Mouse (Mus musculus): ENCODE data around the gene Hs3st4.

Hs3st4 gene

GRCm38 (mm10) chr7:124136133-124136532 lies 153.5 kb downstream of the Hs3st4 start:
- no peak for DNase-seq (ENCODE audit: low spot score)

GRCm38 (mm10) chr7:124141229-124141628 lies 158.6 kb downstream of the Hs3st4 start:
- no peak for DNase-seq (ENCODE audit: low spot score)

GRCm38 (mm10) chr7:124150901-124151300 lies 168.2 kb downstream of the Hs3st4 start:
- no peak for DNase-seq (ENCODE audit: low spot score)

- DNase-seq (ENCODE audit: low spot score): no peak
These were observed 180.6 kb downstream of the Hs3st4 start for GRCm38 (mm10) chr7:124163301-124163700.

- peak; percentile 7 for DNase-seq (ENCODE audit: low spot score)
These were observed 183.6 kb downstream of the Hs3st4 start for GRCm38 (mm10) chr7:124166229-124166628.

- DNase-seq (ENCODE audit: low spot score): no peak
These were observed 186.1 kb downstream of the Hs3st4 start for GRCm38 (mm10) chr7:124168796-124169195.

GRCm38 (mm10) chr7:124170001-124170400 lies 187.3 kb downstream of the Hs3st4 start:
- DNase-seq (ENCODE audit: low spot score): no peak

- DNase-seq (ENCODE audit: low spot score): peak; percentile 33
These were observed 189.3 kb downstream of the Hs3st4 start for GRCm38 (mm10) chr7:124171992-124172391.

GRCm38 (mm10) chr7:124180926-124181325 lies 198.3 kb downstream of the Hs3st4 start:
- DNase-seq (ENCODE audit: low spot score): no peak

- no peak for DNase-seq (ENCODE audit: low spot score)
These were observed 202.0 kb downstream of the Hs3st4 start for GRCm38 (mm10) chr7:124184693-124185092.

GRCm38 (mm10) chr7:124198811-124199570 lies 216.3 kb downstream of the Hs3st4 start:
- peak; percentile 55 for DNase-seq (ENCODE audit: low spot score)

GRCm38 (mm10) chr7:124216921-124217320 lies 234.3 kb downstream of the Hs3st4 start:
- no peak for DNase-seq (ENCODE audit: low spot score)

- peak; percentile 48 for DNase-seq (ENCODE audit: low spot score)
These were observed 237.9 kb downstream of the Hs3st4 start for GRCm38 (mm10) chr7:124220556-124220955.

GRCm38 (mm10) chr7:124237896-124238670 lies 255.4 kb downstream of the Hs3st4 start:
- no peak for DNase-seq (ENCODE audit: low spot score)

- no peak for DNase-seq (ENCODE audit: low spot score)
These were observed 257.4 kb downstream of the Hs3st4 start for GRCm38 (mm10) chr7:124239903-124240647.

GRCm38 (mm10) chr7:124249838-124250237 lies 267.2 kb downstream of the Hs3st4 start:
- no peak for DNase-seq (ENCODE audit: low spot score)

GRCm38 (mm10) chr7:124250566-124250965 lies 267.9 kb downstream of the Hs3st4 start:
- no peak for DNase-seq (ENCODE audit: low spot score)

- no peak for DNase-seq (ENCODE audit: low spot score)
These were observed 275.8 kb downstream of the Hs3st4 start for GRCm38 (mm10) chr7:124258419-124258818.

GRCm38 (mm10) chr7:124270734-124271133 lies 288.1 kb downstream of the Hs3st4 start:
- DNase-seq (ENCODE audit: low spot score): no peak

GRCm38 (mm10) chr7:124289873-124290272 lies 307.2 kb downstream of the Hs3st4 start:
- no peak for DNase-seq (ENCODE audit: low spot score)

- peak; percentile 74 for DNase-seq (ENCODE audit: low spot score)
These were observed 336.8 kb downstream of the Hs3st4 start for GRCm38 (mm10) chr7:124319451-124319850.

- no peak for DNase-seq (ENCODE audit: low spot score)
These were observed 353.0 kb downstream of the Hs3st4 start for GRCm38 (mm10) chr7:124335635-124336034.

GRCm38 (mm10) chr7:124341510-124341909 lies 358.8 kb downstream of the Hs3st4 start:
- no peak for DNase-seq (ENCODE audit: low spot score)
